Mouse (Mus musculus) lung, postnatal 4 days (tissue): ENCODE measurements at regions not wholly inside any gene's neighbourhood (a gene's known extent, or its start where the extent isn't known, plus 50 kb on each side); places are given as distances from the start of the nearest gene placed in this dataset.
A peak's percentile ranks its signal among the peaks of the same experiment; 100 is the strongest.
"Not testable (repeated sequence)": the region's sequence is repeated elsewhere in the genome, so short reads cannot be mapped to it uniquely, and the experiment has no call there.

Source experiments
- DNase-seq, 2 experiments: peaks; one replicate each; pipeline ENCODE4 v3.0.0; 2021

DNA sequence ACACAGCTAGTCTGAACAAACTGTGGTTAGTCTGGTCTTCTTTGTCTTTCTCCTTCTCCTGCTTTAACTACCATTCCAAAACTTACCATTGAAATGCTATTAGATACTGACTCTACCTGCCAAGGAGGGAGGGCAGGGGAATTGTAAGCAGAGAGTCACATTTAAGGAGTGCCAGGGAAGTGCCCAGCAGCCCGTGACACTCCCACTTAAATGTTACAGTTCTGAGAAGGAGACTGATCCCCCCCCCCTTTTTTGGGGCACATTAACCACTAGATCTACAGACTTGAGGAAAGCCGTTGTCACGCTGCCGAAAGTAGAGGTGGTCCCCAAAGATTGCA, 166.9 kb upstream of the Rgma start:
- DNase-seq = no peak

DNA sequence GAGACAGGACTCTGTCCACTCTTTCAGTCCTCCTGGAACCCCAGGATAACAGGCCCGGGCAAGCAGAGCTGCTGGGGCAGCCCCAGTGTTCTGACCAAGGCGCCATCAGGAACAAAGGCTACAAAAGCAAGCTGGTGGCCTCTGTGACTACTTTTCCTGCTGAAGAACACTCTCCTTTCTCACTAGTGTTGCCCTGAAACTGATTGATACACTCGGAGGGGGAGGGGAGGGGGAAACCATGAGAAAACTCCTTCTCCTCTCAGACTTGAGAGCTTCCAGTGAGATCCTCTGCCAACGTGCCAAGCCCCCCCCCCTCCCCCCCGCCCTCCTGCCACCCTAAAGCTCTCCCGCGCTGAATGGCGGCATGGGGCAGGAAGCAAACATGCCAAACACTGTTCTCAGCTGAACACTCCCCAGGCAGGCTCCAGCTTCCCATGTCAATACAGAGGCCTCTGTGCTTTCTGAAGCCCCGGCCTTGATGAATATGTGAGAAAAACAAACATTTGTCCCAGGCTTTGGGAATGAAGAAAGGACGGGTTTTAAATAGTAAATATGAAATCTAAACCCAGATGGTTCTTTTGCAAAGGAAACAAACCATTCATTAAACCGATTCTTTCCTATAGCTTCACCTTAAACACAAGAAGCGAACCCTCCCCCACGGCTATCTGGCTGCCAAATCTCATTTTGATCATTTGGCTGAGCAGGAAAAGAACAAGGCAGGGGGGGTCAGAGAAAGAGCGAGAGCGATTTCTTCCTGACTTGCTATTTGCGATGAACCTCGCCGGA, 166.3 kb upstream of the Rgma start:
- no peak for DNase-seq

DNA sequence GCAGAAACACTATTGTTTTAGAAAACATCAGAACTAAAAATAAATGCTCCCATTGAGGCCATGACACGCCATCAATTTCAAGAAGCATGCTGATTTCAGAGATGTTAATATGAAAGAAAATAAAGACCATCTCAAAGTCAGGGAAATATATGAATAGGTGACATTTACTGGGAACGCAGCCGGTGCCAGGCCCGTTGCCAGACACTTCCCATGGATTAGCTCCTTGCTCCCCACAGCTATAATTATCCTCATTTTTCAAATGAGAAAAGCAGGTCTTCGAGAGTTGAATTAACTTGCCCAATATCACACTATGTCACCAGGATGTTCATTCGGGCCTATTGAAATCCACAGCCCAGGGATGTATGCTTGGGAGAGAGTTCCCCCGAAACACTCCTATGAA, 165.2 kb upstream of the Rgma start:
- no peak for DNase-seq

DNA sequence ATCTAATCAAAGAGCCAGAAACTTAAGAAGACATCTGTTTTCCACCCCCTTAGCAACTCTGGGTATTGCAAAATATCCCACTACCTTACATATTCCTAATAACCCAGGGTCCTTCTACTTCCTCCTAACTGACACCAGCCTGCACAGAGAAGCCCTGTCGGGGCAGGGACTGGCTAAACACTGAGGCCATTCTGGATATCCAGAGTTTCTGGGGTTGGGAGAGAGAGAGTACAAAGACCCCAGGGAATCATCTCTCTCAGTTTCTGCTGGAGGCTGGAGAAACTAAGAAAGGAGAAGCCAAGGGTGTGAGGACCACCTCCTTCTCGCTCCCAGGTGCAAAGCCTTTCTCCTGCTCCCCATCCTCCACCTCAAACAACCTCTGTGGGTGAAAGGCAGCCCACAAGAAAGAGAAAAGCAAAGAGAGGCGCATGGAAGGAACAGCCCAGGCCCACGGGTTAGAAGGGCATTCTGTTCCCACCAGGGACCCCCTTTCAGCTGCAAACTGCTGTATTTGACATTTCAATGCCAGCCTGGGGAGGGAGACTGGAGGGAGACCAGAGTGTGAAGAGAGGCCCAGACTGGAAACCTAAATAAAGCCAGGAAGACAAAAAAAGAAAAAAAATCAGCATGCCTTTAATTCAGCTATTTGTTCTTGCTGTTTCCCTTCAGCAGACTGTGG, 152.9 kb upstream of the Rgma start:
- DNase-seq = no peak

DNA sequence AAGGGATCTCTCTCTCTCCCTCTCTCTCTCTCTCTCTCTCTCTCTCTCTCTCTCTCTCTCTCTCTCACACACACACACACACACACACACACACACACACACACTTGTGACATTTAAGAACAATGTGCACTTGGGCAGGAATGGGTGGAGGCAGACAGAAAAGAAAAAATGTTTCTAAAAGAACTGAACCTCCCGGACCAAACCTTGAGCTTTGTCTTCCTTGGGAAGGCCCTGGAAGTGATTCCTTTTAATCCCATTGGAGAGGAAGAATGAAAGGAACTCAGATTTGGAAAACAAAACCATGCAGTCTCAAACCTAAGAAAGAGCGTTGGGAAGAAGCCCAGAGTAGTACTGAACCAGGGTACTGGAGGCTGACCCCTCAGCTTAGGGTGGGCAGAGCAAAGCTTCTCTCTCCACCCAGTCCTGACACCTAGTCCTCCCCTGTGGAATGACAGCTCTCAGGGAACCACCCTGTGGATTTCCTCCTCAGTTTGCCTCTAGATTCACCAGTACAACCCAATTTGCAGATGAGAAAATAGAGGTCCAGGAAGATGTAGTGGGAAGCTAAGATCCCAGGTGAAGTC, 152.3 kb upstream of the Rgma start:
- no peak for DNase-seq

DNA sequence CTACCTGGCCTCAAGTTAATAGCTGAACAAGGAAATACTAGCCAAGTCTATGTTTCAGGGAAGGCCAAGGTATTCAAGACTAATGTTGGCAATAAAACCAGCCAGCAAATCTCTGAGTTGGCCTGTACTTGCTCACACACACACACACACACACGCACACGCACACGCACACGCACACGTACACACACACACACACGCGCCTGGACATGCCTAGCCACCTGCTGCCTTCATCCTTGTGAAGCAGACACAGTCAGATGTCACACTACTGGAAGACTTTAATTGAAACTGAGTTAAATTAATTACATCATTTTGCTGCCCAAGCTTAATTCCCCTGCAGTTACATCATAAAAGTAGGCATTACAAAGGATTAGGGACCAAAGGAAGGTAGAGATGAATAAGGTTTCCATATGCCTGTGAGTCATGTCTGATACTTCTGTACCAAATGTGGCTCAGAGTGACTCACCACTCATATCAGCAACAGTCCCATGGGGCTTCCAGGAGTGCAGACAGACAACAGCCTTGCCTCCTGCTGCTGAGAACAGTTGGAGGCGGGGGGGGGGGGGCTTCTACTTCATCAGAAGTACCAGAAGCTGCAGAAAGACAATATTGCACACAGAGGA, 141.7 kb upstream of the Rgma start:
- DNase-seq = no peak

DNA sequence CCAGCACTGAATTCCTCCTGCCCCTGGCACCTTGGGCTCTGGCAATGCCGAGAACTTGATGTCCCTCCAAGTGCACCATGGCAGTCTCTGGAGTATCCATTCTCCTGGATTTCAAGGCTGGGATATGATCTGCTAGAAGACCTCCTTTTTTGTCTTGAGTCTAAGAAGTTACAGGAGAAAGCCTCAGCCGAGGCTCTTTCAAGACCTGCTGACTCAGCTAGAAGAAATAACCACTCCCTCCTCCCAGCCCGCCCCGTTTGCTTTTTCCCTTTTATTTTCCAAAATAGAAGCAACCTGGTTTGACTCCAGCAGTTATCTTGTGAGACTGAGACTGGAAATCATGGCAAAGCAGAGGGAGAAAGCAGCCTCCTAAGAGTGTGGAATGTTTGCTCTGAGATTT, 136.8 kb upstream of the Rgma start:
- DNase-seq = no peak

DNA sequence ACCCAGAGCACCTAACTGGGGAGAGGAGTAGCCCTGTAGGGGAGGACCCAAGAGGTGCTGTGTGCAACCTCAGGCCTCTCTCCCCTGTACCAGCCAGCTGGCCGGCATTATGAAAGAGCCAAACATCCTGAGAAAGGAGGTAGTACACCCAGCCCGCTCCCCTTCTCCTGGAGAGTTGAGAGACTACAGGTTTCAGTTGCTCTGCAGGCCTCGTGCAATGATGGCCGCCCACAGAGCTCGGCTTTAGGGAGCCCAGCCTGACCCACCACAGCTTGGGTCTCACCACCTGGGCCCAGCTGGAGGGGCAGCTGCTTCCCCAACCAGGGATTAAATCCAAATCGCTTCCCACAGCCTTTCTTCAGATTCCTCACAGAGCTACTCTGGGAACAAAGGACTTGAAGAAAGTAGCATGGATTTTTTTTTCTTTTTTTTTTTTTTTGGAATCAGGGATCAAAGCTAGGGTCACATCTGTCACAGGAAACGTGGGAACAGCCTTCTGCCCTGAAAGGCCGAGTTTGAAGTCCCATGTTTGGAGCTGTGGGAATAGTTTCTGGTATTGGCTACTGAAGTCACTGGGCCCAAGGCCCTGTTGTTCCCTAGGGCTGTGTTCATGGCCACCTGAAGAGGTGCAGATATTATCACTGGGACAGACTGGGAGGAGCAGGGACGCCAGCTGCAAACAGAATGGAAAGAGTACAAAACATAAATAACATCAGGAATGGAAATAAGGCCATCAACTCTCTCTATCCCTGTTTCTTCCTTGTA, 131.5 kb upstream of the Rgma start:
- peak in 1 of 2 experiments; percentile 47 for DNase-seq

DNA sequence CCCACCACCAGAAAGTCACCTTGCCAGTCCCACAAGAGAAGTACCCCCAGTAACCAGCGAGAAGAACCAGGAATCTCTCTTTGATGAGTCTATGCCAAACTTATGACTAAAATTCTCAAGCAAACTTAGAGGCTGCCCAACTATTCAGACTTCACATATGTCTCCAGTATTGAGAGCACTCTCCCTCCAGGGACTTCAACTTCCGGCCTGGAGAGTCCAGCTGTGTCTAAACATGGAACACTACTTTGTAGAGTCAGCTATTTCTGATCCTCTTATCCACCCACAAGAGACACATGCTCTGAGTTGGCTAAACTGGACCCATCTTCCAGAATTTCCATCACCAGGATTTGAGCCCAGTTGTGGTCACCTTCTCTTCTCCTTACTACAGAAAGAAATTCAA, 129.9 kb upstream of the Rgma start:
- no peak for DNase-seq

DNA sequence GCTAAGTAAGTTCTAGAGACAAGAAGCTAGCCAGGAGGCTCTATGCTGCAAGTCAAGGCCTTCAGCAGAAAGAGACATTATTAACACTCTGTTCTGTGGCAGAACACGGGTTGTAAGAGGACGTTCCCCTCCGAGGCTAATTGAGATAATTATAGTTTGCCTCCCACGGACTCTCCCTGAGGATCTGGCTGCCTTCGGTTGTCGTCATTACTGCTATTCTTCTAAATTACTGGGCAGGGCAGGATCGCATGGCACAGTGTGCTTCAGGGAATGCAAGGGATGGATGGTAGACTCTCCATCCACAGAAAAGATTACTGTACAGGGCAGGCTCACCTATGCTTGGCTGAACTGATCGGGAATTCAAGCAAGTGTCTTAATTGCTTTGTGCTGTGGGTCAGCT, 124.7 kb upstream of the Rgma start:
- no peak for DNase-seq

DNA sequence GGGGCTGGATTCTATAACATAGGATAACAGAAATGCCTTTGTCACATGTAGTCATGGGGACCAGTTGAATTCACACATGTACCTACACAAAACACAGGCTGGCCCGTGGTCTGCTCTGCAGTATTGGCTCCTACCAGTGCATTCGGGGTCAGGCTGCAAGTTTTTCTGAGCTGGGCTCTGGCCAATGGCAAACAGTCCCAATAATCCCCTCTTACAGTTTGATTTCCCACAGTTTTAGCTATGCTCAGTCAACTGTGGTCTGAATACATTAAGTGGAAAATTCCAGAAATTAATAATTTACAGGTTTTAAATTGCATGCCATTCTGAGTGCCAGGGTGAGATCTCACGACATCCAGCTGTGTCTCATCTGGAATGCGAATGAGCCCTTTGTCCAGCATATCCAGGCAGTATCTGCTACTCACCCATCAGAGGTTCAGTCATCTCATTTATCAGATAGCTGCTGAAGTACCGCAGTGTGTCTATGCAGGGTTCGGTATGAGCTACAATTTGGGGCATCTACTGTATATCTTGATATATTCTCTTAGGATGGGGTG, 124.0 kb upstream of the Rgma start:
- peak in 1 of 2 experiments; percentile 35 for DNase-seq

DNA sequence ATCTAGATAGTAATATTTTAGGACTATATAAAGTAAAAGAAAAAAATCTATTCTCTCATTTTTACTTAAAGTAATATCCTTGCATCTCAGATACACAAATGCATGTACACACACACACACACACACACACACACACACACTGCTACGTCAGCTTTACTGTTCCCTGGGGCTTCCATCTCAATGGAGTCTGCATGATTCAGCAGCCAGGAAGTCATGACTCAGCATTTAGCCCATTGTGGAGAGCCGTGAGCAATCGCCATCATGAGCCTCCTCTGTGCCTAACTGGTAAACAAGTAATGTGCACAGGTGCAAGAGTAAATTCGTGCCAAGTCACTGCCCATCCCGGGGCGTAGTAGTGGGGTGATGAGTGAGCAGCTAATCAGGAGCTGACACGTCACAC, 120.3 kb upstream of the Rgma start:
- DNase-seq = not testable (repeated sequence)

DNA sequence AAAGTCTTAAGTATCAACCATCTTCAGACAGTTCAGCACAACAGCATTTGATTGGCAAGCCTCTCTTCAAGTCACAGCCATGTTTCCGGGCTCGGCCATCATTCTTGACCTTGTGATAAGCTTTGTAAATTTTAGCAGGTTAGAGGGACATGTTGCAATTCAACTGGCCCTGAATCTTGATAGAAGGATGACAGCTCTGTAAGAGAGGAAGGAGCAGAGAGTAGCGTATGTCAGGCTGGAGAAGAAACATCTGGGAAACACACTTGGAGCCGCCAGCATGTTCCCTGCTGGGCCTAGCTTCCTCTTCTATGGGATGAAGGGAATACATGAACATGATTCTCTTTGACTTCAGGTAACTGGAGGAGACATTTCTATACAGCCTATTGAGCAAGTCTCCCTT, 115.2 kb upstream of the Rgma start:
- DNase-seq = no peak

DNA sequence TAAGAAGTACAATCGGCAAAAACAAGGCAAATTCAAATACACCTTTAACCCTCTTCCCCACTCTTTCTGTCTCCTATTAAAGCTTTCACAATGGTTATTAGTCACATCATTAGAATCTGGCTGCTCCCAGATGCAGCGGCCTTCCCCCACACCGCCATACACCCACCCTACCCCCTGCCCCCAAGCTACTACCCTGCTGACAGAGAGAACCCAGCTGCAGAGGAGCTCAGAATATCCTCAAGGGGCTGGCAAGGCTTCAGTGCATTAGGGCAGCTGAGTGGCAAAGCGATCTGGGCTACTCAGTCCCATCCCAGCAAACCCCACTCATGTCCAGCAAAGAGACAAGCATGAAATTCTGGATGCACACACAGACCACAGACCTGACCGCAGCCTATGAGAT, 113.6 kb upstream of the Rgma start:
- DNase-seq = peak; percentile 21 to 64

DNA sequence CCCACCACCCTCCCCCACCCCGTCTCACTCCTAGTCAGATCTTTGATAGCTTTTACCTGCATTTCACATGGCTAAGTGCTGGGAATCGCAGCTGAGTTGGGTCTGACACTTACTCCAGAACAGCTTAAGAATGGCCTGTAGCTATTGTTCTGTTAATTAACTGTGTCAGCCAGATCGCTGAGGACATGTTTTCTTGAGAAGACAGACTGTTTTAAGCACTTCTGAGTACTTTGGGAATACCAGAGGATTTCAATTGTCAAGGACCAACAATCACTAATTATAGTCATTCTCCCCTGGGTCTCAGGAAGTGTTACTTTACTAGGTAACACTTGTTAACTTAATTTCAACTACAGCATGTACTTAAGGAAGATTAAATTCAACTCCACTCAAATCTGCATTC, 112.8 kb upstream of the Rgma start:
- no peak for DNase-seq

DNA sequence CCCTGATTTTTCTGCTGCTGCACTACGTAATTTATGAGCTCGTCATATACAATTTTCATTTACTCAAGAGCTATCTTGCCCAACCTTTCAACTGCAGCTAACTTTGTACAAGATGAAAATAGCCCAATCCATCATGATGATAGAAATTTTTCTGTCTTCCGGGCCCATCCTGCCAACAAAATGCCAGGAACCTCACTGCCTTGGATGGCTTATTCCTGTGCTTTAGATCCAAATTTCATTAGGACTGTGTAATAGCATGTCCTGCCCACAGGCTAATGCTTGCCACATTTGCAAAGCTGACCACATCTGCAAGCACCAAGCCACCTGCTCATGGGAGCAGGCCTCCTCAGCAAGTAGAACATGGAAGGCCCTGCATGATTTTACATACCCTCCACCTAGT, 105.7 kb upstream of the Rgma start:
- DNase-seq = no peak

DNA sequence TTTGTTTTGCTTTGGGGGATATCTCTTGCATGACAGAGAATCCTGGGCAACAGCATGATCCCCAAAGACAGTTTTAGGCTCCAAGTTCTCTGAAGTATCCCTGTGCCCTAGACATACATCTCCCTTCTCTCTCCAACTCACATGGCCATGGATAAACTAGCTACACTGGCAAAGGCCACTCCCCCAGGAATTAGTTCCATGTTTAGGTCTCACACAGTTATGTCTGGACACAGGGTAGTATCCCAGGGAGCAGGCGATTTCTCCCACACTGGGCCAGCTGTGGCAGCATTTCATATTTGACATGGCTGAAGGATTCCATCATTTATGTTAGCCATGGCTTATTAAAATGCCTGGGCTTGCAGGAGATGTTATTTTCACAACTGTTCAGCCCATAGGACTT, 102.5 kb upstream of the Rgma start:
- no peak for DNase-seq

DNA sequence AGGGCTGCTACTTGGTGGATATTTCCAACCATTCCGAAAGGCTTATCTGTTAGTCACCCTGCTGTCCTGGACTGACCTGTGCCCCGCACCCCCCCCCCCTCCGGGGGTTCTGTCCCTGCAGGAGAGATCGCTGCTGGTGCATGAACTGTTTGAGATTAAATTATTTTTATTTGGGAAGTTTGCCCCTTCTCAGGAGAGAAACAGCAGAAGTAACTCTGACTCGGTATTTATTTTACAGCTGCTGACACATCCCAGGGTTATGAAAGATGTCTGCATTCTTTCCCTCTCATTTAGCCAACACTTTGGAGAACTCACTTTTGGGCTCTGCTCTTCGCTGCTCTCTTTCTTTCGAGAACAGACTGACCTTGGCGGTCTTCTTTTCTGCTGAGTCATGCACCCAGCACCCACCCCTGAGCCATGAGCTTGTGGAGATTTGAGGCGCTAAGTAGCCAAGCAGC, 99.5 kb upstream of the Rgma start:
- peak; percentile 13 to 63 for DNase-seq

DNA sequence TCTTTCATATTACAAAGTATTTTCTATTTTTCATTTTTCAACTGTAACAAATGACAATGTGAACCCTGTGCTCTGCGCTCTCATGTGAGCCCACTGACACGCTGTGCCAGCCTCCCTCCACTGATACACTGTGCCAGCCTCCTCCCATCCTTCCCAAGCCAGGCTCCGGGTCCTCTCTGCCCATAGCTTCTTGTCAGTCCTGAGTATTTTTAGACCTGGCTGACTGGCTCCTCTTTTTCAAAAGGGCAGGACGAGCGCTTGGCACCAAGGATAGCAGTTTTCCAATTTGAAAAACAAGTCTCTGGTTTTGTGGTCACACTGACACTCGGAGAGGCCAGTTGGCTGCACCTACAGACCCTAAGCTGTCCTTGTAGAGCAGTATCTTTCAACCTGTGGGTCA, 96.7 kb upstream of the Rgma start:
- DNase-seq = no peak

DNA sequence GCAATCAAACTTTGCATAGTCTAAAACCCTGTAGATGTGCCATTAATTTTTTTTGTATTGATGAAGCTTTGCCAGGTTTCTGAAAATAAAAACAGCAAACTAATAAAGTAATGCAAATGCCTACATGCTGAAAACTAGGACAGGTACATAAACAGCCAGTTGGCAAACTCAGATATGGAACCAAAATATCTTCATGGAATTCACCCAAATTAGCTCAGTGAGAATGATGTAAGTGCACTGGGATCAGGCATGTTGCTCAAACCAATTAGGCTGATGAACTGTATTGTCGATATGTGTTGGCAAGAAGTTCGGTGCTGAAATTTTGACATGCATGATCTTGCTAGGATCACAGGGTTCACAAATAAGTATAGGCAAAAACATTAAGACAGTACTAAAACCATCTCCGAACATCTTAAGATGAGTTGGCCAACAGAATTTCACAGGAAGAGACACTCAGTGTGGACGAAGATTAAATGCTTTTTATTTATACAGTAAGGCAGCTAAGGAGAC, 95.3 kb upstream of the Rgma start:
- DNase-seq = no peak

DNA sequence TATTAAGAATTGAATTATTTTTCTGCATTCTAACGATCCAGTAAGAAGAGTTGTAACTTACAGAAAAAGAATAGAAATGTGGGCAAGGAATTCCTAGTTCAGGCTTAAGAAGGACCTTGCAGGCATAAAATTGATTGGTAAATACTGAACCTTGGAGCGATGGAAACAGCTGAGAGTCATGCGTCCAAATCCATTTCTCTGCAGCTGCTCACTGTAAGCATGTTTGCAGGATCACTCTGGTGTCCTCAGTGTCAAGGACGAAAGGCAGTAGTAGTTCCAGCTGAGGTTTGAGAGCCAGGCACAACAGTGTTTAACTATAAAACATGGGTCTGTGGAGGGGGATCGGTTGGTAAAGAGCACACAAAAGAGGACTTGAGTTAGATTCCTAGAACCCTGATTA, 89.1 kb upstream of the Rgma start:
- no peak for DNase-seq

DNA sequence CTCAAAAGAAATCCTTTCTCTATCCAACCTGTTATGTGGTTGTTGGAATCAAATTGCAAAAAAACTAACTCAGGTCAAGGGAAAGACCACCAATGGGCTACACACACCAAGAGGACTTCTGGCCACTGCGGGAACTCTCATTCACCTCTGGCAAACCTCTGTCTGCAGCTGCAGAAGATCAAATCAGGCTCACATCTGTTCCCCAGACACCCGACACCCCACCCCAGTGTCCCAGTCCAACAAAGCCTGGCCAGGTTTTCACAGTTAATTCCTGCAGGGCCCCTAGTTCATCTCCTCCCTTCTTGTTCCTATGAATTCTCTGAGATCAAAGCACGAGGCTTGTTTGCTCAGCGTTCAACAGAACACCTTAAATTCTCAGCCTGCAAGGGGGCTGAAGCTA, 82.0 kb upstream of the Rgma start:
- no peak for DNase-seq

DNA sequence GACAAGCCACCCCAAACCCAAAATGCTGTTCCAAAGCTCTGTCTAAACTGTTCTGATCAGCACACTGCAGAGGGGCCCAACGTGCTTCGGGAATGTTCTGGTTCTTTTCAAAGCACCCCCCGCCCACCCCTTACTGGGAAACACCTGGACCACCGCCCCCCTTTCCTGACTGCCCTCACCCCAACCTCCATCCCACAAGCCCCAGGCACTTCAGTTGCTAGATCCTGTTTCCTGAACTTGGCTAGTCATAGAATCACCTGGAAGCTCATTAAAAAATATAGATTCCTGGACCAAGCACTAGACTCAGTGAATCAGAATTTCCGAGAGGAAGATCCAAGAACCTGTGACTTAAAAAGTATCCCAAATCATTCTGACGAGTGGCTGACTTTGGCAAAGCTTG, 80.9 kb upstream of the Rgma start:
- DNase-seq = no peak
